Mouse (Mus musculus): Measurements from ENCODE around the gene Ltbp4.

DNA sequence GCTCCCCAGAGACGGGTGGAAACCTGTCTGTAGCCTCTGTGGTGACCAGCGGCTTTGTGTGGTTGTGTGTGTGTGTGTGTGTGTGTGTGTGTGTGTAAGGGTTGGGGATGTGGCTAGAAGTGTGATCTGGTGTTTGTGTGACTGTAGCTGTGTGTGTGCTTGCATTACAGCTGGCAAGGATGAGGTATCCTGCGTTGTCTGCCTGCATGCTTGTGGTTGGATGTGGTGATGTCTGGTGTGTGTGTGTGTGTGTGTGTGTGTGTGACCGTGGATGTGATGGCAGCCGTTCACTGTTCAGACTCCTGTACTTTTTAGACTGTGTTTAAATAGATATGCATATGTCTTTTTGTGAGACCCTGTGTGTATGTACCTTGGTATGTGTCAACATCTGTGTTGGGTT is 77.7 kb downstream of the Ltbp4 start:
- no peak for TF ChIP-seq CTCF (IDR thresholded peaks at IDR 0.05 in 2 of 3, conservative IDR thresholded peaks at IDR 0.05 in 1 of 3; ENCODE audit: control insufficient read depth in 1 of 3, insufficient read depth in 1 of 3, low read depth in 2 of 3, low read length in 3 of 3, poor library complexity in 1 of 3, severe bottlenecking in 1 of 3)
- TF ChIP-seq EP300 (IDR thresholded peaks at IDR 0.05; ENCODE audit: low read depth in 1 of 2, low read length in 2 of 2): no peak
- no peak for TF ChIP-seq CHD1 (IDR thresholded peaks at IDR 0.05; ENCODE audit: low read depth, low read length)
